Mouse (Mus musculus) stomach, postnatal 0 days (tissue): ENCODE measurements around the gene Gast.

Experiments used
- CTCF ChIP-seq: IDR thresholded peaks from 2 replicates; pipeline ENCODE4 v1.5.1; 2016; ENCODE audit warnings: antibody characterized with exemption, low read depth, mild to moderate bottlenecking, moderate library complexity
- EP300 ChIP-seq: optimal IDR thresholded peaks from 2 replicates; pipeline ENCODE3; 2016; ENCODE audit warnings: antibody characterized with exemption

DNA sequence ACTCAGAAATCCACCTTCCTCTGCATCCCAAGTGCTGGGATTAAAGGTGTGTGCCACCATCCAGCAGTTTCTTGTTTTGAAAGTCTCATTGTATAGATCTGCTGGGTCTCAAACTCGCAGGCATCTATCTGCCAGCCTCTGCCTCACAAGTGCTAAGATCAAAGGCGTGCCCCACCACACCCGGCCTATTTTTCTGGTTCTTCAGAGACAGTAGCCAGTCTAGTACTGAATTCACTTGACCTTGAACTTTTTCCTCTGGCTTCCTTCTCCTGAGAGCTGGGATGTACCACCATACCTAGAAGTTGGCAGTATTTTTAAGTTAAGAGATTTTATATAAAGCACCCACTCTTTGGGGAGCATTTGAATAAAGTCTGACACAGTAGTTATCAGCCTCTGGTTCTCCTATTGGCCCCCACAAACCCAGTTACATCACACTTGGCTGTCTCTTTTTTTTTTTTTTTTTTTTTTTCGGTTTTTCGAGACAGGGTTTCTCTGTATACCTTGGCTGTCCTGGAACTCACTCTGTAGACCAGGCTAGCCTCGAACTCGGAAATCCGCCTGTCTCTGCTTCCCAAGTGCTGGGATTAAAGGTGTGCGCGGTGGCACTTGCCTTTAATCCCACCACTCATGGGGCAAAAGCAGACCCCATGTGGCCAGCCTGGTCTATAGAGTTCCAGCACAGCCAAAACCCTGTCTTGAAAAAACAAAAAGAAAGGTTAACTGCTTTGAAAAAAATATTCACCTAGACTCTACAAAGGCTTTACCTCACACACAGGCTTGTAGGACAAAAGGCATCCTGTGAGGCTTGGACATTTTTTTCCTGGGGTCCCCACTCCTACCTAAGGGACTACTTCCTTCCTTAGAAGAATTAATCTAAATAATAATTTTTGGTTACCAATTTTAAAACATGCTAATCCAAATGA lies 15.4 kb upstream of the Gast start:
- TF ChIP-seq EP300 (no peak), CTCF (no peak)
